Mouse (Mus musculus): ENCODE data around the gene Nme4. TPM values are rescaled to one million over a fixed set of nuclear protein-coding genes. Genes with fewer than 3 reads are reported as not detected.

Nme4 gene
- total and polyA plus RNA-seq, 3 experiments = 23.3 to 118 (median 48.5) TPM

- no peak for DNase-seq (ENCODE audit: low spot score)
- peaks cover 39% of the 10 kb centered on the region for H3K4me1 ChIP-seq (ENCODE audit: insufficient read depth, low read depth, low read length)
- no peak for ATAC-seq (ENCODE audit: extremely low read depth, insufficient number of reproducible peaks, low FRiP score, poor library complexity, severe bottlenecking)
- peaks cover 12% of the 10 kb centered on the region for H3K27me3 ChIP-seq (ENCODE audit: insufficient read depth, low read length)
- no peaks in the 10 kb centered on the region for H3K9me3 ChIP-seq (replicated peaks)
- H3K4me3 ChIP-seq (ENCODE audit: low read depth, low read length) = peak overlapping the region; percentile 84; the same call in 1 of the 2 replicates
- no peak for TF ChIP-seq TAL1 (conservative IDR thresholded peaks at IDR 0.05; ENCODE audit: low read depth, low read length)
- no peak for TF ChIP-seq GATA1 (IDR thresholded peaks at IDR 0.05; ENCODE audit: borderline replicate concordance, low read length)
- TF ChIP-seq GATA2 (IDR thresholded peaks at IDR 0.05; ENCODE audit: borderline replicate concordance, low read depth, low read length) = no peak
- TF ChIP-seq POLR2AphosphoS5 (IDR thresholded peaks at IDR 0.05; ENCODE audit: insufficient replicate concordance, low read depth, low read length) = no peak
- no peak for TF ChIP-seq CTCF (IDR thresholded peaks at IDR 0.05; ENCODE audit: low read depth, low read length)
- H3K36me3 ChIP-seq (replicated peaks) = peaks cover 28% of the 10 kb centered on the region
Measured at GRCm38 (mm10) chr17:26070136-26070535, 25.3 kb downstream of the Nme4 start.

DNA sequence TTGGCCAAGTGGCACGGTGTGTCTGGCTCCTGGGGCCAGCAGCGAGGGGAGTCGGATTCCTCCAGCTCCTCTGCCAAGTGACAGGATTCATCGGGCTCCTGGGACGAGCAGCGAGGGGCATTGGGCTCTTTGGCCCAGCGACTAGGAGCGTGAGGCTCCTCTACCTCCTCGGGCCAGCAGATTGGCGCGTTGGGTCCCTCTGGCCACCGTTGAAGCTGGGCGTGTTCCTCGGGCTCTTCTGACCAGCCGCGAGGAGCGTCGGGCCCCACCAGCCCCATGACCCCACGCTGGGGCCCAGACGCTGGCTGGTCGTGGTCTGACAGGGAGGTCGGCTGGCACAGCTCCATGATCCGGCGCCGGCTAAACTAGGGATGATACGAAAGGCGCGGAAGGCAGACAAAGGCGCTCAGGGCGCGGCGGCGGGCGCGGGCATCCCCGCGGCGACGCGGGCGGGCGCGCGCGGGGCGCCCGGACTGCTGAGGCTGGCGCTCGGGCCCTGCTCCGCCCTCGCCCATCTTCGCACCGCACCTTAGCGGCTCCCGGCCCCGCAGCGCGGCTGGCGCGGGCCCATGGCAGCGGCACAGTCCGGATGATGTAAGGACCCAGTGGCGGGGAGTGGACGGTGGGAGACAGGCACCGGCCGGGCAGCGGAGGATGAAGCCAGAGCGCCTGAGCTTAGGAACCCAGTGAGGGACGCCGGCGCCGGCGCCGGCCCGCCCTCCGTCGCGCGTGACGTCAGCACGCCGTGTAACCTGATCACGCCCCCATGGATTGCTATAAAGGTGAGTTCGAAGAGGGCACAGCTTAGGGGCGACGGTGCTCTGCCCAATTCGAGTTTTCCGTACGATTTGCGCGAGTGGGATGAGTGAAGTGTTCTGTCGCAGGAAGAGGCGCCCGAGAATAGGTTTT, 26.3 kb downstream of the Nme4 start, which contains the start of gene Rab11fip3:
Gene Rab11fip3, minus strand, starts transcription at position 725 of the 909 bp plus-strand sequence.
- H3K27me3 ChIP-seq (ENCODE audit: insufficient read depth, low read length) = peaks cover 12% of the 10 kb centered on the region
- H3K9me3 ChIP-seq (replicated peaks) = no peaks in the 10 kb centered on the region
- peaks cover 41% of the 10 kb centered on the region for H3K4me1 ChIP-seq (ENCODE audit: insufficient read depth, low read depth, low read length)
- ATAC-seq (ENCODE audit: extremely low read depth, insufficient number of reproducible peaks, low FRiP score, poor library complexity, severe bottlenecking) (peak; percentile 63; the same call in 1 of the 2 replicates), DNase-seq (ENCODE audit: low spot score) (peak; percentile 90)
- H3K36me3 ChIP-seq (replicated peaks) = peaks cover 38% of the 10 kb centered on the region
- TF ChIP-seq GATA2 (IDR thresholded peaks at IDR 0.05; ENCODE audit: borderline replicate concordance, low read depth, low read length) (no peak), CTCF (IDR thresholded peaks at IDR 0.05; ENCODE audit: low read depth, low read length) (no peak), TAL1 (conservative IDR thresholded peaks at IDR 0.05; ENCODE audit: low read depth, low read length) (no peak), POLR2AphosphoS5 (IDR thresholded peaks at IDR 0.05; ENCODE audit: insufficient replicate concordance, low read depth, low read length) (no peak), GATA1 (IDR thresholded peaks at IDR 0.05; ENCODE audit: borderline replicate concordance, low read length) (no peak)
- peak within 1 kb of the TSS; percentile 84 for H3K4me3 ChIP-seq (ENCODE audit: low read depth, low read length)

GRCm38 (mm10) chr17:26068024-26068830, 27.2 kb downstream of the Nme4 start:
- no peak for DNase-seq (ENCODE audit: low spot score)
- H3K4me1 ChIP-seq (ENCODE audit: insufficient read depth, low read depth, low read length) = peaks cover 41% of the 10 kb centered on the region
- no peak for ATAC-seq (ENCODE audit: extremely low read depth, insufficient number of reproducible peaks, low FRiP score, poor library complexity, severe bottlenecking)
- TF ChIP-seq CTCF (IDR thresholded peaks at IDR 0.05; ENCODE audit: low read depth, low read length) (no peak), GATA1 (IDR thresholded peaks at IDR 0.05; ENCODE audit: borderline replicate concordance, low read length) (no peak), TAL1 (conservative IDR thresholded peaks at IDR 0.05; ENCODE audit: low read depth, low read length) (no peak), GATA2 (IDR thresholded peaks at IDR 0.05; ENCODE audit: borderline replicate concordance, low read depth, low read length) (no peak), POLR2AphosphoS5 (IDR thresholded peaks at IDR 0.05; ENCODE audit: insufficient replicate concordance, low read depth, low read length) (no peak)
- peak overlapping the region; percentile 84 for H3K4me3 ChIP-seq (ENCODE audit: low read depth, low read length)
- H3K36me3 ChIP-seq (replicated peaks) = peaks cover 43% of the 10 kb centered on the region
- H3K9me3 ChIP-seq (replicated peaks) = no peaks in the 10 kb centered on the region
- H3K27me3 ChIP-seq (ENCODE audit: insufficient read depth, low read length) = peaks cover 10% of the 10 kb centered on the region

- H3K4me3 ChIP-seq (ENCODE audit: low read depth, low read length) = no peak overlapping the region; the same call in 1 of the 2 replicates
- ATAC-seq (ENCODE audit: extremely low read depth, insufficient number of reproducible peaks, low FRiP score, poor library complexity, severe bottlenecking) (no peak), DNase-seq (ENCODE audit: low spot score) (no peak)
- TF ChIP-seq GATA1 (IDR thresholded peaks at IDR 0.05; ENCODE audit: borderline replicate concordance, low read length) (no peak), CTCF (IDR thresholded peaks at IDR 0.05; ENCODE audit: low read depth, low read length) (no peak), TAL1 (conservative IDR thresholded peaks at IDR 0.05; ENCODE audit: low read depth, low read length) (no peak), POLR2AphosphoS5 (IDR thresholded peaks at IDR 0.05; ENCODE audit: insufficient replicate concordance, low read depth, low read length) (no peak), GATA2 (IDR thresholded peaks at IDR 0.05; ENCODE audit: borderline replicate concordance, low read depth, low read length) (no peak)
- H3K27me3 ChIP-seq (ENCODE audit: insufficient read depth, low read length) = no peaks in the 10 kb centered on the region
- peaks cover 54% of the 10 kb centered on the region for H3K36me3 ChIP-seq (replicated peaks)
- peaks cover 41% of the 10 kb centered on the region for H3K4me1 ChIP-seq (ENCODE audit: insufficient read depth, low read depth, low read length)
- H3K9me3 ChIP-seq (replicated peaks) = no peaks in the 10 kb centered on the region
Measured at GRCm38 (mm10) chr17:26066488-26067020, 28.8 kb downstream of the Nme4 start.

DNA sequence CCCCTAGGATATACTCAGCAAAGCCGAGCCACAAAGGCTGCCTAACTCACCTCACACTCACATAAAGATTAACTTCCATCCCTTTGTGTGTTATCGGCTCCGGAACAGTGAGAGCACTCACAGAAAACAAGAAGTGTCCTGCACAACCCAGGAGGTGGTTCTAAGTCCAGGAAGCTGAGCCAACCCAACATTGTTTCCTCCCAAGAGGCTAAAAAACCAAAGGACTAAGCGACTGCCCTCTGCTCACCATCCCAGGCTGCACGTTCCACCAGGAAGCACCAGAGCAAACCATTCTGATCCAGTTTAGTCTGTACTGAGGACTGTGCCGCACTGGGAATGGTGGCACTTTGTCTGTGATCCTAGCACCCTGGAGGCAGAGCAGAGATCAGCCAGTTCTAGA, 30.5 kb downstream of the Nme4 start:
- ATAC-seq (ENCODE audit: extremely low read depth, insufficient number of reproducible peaks, low FRiP score, poor library complexity, severe bottlenecking) = no peak
- H3K4me1 ChIP-seq (ENCODE audit: insufficient read depth, low read depth, low read length) = peaks cover 37% of the 10 kb centered on the region
- DNase-seq (ENCODE audit: low spot score) = no peak
- TF ChIP-seq POLR2AphosphoS5 (IDR thresholded peaks at IDR 0.05; ENCODE audit: insufficient replicate concordance, low read depth, low read length) (no peak), GATA1 (IDR thresholded peaks at IDR 0.05; ENCODE audit: borderline replicate concordance, low read length) (no peak), CTCF (IDR thresholded peaks at IDR 0.05; ENCODE audit: low read depth, low read length) (no peak), TAL1 (conservative IDR thresholded peaks at IDR 0.05; ENCODE audit: low read depth, low read length) (no peak), GATA2 (IDR thresholded peaks at IDR 0.05; ENCODE audit: borderline replicate concordance, low read depth, low read length) (no peak)
- no peaks in the 10 kb centered on the region for H3K27me3 ChIP-seq (ENCODE audit: insufficient read depth, low read length)
- H3K36me3 ChIP-seq (replicated peaks) = peaks cover 59% of the 10 kb centered on the region
- no peak overlapping the region for H3K4me3 ChIP-seq (ENCODE audit: low read depth, low read length)
- H3K9me3 ChIP-seq (replicated peaks) = no peaks in the 10 kb centered on the region
